Mouse (Mus musculus) inflammation-experienced regulatory T-cells, adult 16 weeks (primary cell): ENCODE measurements around the gene Fbxw7. TPM values are rescaled to one million over a fixed set of nuclear protein-coding genes. Genes with fewer than 3 reads are reported as not detected.

Experiments
- polyA plus RNA-seq: library from polyadenylated mRNA; unstranded; fragments of 100-300 nt; shearing (Covaris generic); gene quantifications from one replicate; pipeline ENCODE4 v1.2.1, GENCODE M21; 2017

The Fbxw7 gene
- 4.9 TPM for polyA plus RNA-seq

GRCm38 (mm10) chr3:84814762-84815381 is at the start of gene Fbxw7:
Gene Fbxw7, plus strand, starts transcription at chr3:84815268.

Other genes starting within 250 kb of the Fbxw7 start
- gene Arfip1, start 232.6 kb upstream of the Fbxw7 start, polyA plus RNA-seq, result 71.5 TPM
- gene Tigd4, start 221.7 kb upstream of the Fbxw7 start, polyA plus RNA-seq, result not detected
- 174 TPM for gene Tmem154, start 149.1 kb upstream of the Fbxw7 start, polyA plus RNA-seq